Mouse (Mus musculus): ENCODE results near the gene Dpm3. TPM values are rescaled to one million over a fixed set of nuclear protein-coding genes. Genes with fewer than 3 reads are reported as not detected.

Dpm3 gene
- polyA plus RNA-seq, 1 experiment from 2014 or later: 182 TPM

- Histone ChIP-seq H3K27ac (peak overlapping the region; percentile 36; the same call in 1 of the 2 replicates), H3K4me2 (ENCODE audit: low read length) (peak overlapping the region; percentile 80), H3K36me3 (ENCODE audit: insufficient read depth, low read length) (no peaks in the 10 kb centered on the region), H3K9ac (ENCODE audit: low read depth, low read length) (peak overlapping the region; percentile 47; the same call in 1 of the 2 replicates), H3K4me3 (replicated peaks; ENCODE audit: low read depth, low read length) (peak overlapping the region; percentile 34), H3K4me1 (replicated peaks; ENCODE audit: insufficient read depth, low read length) (peaks cover 15% of the 10 kb centered on the region), H3K27me3 (ENCODE audit: insufficient read depth, low read length) (no peaks in the 10 kb centered on the region), H3K9me3 (replicated peaks; ENCODE audit: low read length) (no peaks in the 10 kb centered on the region)
- 0 out of 2 replicates have a peak, but pooled peaks have one; percentile 8 for ATAC-seq (replicated peaks; ENCODE audit: low FRiP score, low read depth)
- 0% methylated on average over 16 of the region's 26 CpGs for WGBS
- peak; percentile 26 for DNase-seq (ENCODE audit: low spot score)
- TF ChIP-seq CTCF (IDR thresholded peaks at IDR 0.05; ENCODE audit: low read depth): no peak
These were observed 14.0 kb upstream of the Dpm3 start for GRCm38 (mm10) chr3:89244982-89245687.

- Histone ChIP-seq H3K9ac (ENCODE audit: low read depth, low read length) (peak within 1 kb of the TSS; percentile 72), H3K4me3 (replicated peaks; ENCODE audit: low read depth, low read length) (peak within 1 kb of the TSS; percentile 76), H3K27me3 (ENCODE audit: insufficient read depth, low read length) (no peaks in the 10 kb centered on the region), H3K4me1 (replicated peaks; ENCODE audit: insufficient read depth, low read length) (peaks cover 18% of the 10 kb centered on the region), H3K27ac (peak within 1 kb of the TSS; percentile 62), H3K9me3 (replicated peaks; ENCODE audit: low read length) (no peaks in the 10 kb centered on the region), H3K4me2 (ENCODE audit: low read length) (peak within 1 kb of the TSS; percentile 80), H3K36me3 (ENCODE audit: insufficient read depth, low read length) (no peaks in the 10 kb centered on the region)
- WGBS: 3% methylated on average over 20 of the region's 20 CpGs
- peak; percentile 11; the same call in 1 of the 2 replicates for ATAC-seq (replicated peaks; ENCODE audit: low FRiP score, low read depth)
- no peak for DNase-seq (ENCODE audit: low spot score)
- TF ChIP-seq CTCF (IDR thresholded peaks at IDR 0.05; ENCODE audit: low read depth): no peak
These were observed 13.4 kb upstream of the Dpm3 start, which contains the start of gene Krtcap2 for GRCm38 (mm10) chr3:89245688-89246171. TSS of gene Krtcap2 (plus strand) at chr3:89245966.

DNA sequence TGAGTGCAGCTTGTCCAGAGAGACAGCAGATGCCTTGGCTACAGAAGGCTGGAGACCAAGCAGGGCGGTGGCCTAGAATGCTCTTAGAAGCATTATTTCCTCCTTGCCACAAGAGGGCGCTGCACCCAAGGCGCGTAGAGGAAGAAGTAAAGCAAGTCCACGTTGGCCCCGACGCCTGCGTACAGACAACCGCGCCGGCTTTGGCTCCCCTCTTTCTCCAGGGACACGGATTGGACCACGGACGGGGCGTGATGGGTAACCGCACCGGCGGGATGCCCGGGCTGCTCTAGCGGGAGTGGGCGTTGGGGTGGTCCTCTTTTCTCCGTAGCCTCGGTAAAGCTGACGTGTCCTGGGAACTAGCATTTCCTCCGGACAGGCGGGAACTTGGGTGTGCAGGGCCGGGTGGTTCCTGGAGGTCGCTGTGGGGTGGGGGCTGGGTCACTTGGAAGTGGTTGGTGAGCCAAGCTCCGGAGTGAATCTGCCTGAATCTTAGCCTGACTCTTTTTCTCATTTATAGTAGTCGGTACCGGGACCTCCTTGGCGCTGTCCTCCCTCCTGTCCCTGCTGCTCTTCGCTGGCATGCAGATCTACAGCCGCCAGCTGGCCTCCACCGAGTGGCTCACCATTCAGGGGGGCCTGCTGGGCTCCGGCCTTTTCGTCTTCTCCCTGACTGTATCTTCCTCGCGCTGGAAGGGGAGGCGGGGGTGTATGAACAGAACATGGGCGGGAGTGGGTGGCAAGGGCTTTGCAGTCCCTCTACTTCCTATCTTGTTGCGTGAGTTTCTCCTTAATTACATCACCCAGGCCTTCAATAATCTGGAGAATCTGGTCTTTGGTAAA, 12.7 kb upstream of the Dpm3 start, which contains the start of gene Trim46:
Gene Trim46 (minus strand): TSS at position 49 of the 840 bp plus-strand sequence.
- peak within 1 kb of the TSS; percentile 72 for H3K9ac ChIP-seq (ENCODE audit: low read depth, low read length)
- H3K4me1 ChIP-seq (replicated peaks; ENCODE audit: insufficient read depth, low read length): peaks cover 25% of the 10 kb centered on the region
- peak; percentile 99 for TF ChIP-seq CTCF (IDR thresholded peaks at IDR 0.05; ENCODE audit: low read depth)
- ATAC-seq (replicated peaks; ENCODE audit: low FRiP score, low read depth) (peak; percentile 30), DNase-seq (ENCODE audit: low spot score) (peak; percentile 97)
- no peaks in the 10 kb centered on the region for H3K9me3 ChIP-seq (replicated peaks; ENCODE audit: low read length)
- peak within 1 kb of the TSS; percentile 76 for H3K4me3 ChIP-seq (replicated peaks; ENCODE audit: low read depth, low read length)
- under 1% methylated on average over 42 of the region's 42 CpGs for WGBS
- H3K36me3 ChIP-seq (ENCODE audit: insufficient read depth, low read length): no peaks in the 10 kb centered on the region
- no peaks in the 10 kb centered on the region for H3K27me3 ChIP-seq (ENCODE audit: insufficient read depth, low read length)
- H3K27ac ChIP-seq: peak within 1 kb of the TSS; percentile 62
- peak within 1 kb of the TSS; percentile 80 for H3K4me2 ChIP-seq (ENCODE audit: low read length)

DNA sequence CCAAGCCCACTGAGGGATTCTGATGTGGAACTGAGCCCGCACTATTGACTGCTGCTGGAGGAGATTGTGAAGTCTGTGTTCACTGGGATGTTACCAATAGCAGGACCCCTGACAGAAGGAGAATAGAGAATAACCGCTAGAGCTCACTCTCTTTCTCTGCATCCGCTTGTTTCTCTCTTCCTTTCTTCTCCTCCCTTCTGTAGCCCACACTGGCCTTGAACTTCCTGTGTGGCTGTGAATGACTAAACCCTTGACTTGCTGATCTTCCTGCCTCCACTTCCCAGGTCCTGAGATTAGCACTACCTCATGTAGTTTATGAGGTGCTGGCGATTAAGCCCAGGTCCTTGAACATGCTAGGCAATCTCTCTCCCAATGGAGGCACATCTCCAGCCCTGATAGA, 11.7 kb upstream of the Dpm3 start:
- WGBS: 77% methylated on average over 4 of the region's 4 CpGs
- peaks cover 29% of the 10 kb centered on the region for H3K4me1 ChIP-seq (replicated peaks; ENCODE audit: insufficient read depth, low read length)
- H3K4me3 ChIP-seq (replicated peaks; ENCODE audit: low read depth, low read length): no peak overlapping the region
- DNase-seq (ENCODE audit: low spot score) (no peak), ATAC-seq (replicated peaks; ENCODE audit: low FRiP score, low read depth) (no peak)
- H3K9ac ChIP-seq (ENCODE audit: low read depth, low read length): peak overlapping the region; percentile 72; the same call in 1 of the 2 replicates
- peak overlapping the region; percentile 80 for H3K4me2 ChIP-seq (ENCODE audit: low read length)
- H3K27me3 ChIP-seq (ENCODE audit: insufficient read depth, low read length): no peaks in the 10 kb centered on the region
- TF ChIP-seq CTCF (IDR thresholded peaks at IDR 0.05; ENCODE audit: low read depth): no peak
- no peaks in the 10 kb centered on the region for H3K9me3 ChIP-seq (replicated peaks; ENCODE audit: low read length)
- no peaks in the 10 kb centered on the region for H3K36me3 ChIP-seq (ENCODE audit: insufficient read depth, low read length)
- H3K27ac ChIP-seq: no peak overlapping the region

DNA sequence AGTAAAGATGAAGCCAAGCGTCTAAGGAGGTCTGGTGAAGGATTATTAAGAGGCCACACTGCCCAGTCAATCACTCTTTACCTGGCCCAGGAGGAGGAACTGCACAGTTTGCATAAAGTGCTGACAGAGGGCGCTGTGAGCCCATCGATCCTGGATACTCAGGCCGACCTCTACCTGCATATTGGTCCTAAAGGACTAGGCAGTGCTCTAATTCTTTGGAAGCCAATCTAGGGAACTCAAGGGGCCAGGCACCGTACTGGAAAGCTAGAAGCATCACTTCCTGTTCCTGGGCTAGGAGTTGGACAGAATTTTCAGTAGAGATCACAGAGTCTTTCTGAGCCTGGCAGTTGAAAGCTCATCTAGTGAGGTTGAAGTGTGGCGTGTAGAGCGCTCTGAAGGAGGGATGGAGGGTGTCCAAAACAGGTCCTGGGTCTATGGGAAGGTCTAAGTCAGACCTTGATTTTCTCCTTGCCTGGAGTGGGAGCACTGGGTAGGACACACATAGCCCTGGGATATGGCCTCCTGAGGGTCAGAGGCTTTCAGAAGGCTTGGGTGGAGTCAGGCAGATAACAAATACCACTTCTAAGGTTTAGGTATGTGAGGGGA, 8.6 kb upstream of the Dpm3 start:
- no peak overlapping the region for H3K9ac ChIP-seq (ENCODE audit: low read depth, low read length)
- H3K4me2 ChIP-seq (ENCODE audit: low read length): 0 out of 2 replicates have a peak overlapping the region, but pooled peaks have one; percentile 29
- ATAC-seq (replicated peaks; ENCODE audit: low FRiP score, low read depth) (peak; percentile 17; the same call in 1 of the 2 replicates), DNase-seq (ENCODE audit: low spot score) (peak; percentile 79)
- H3K27ac ChIP-seq: peak overlapping the region; percentile 77
- H3K27me3 ChIP-seq (ENCODE audit: insufficient read depth, low read length): no peaks in the 10 kb centered on the region
- peak; percentile 88 for TF ChIP-seq CTCF (IDR thresholded peaks at IDR 0.05; ENCODE audit: low read depth)
- WGBS: 19% methylated on average over 7 of the region's 7 CpGs
- H3K9me3 ChIP-seq (replicated peaks; ENCODE audit: low read length): no peaks in the 10 kb centered on the region
- H3K4me1 ChIP-seq (replicated peaks; ENCODE audit: insufficient read depth, low read length): peaks cover 14% of the 10 kb centered on the region
- H3K36me3 ChIP-seq (ENCODE audit: insufficient read depth, low read length): no peaks in the 10 kb centered on the region
- H3K4me3 ChIP-seq (replicated peaks; ENCODE audit: low read depth, low read length): no peak overlapping the region
